Mouse (Mus musculus) limb, embryonic 11.5 days (tissue): ENCODE measurements around the gene Mbtps1. TPM values are rescaled to one million over a fixed set of nuclear protein-coding genes. Genes with fewer than 3 reads are reported as not detected.

Source experiments
- ATAC-seq: fragments of 200-750 bp; cut with Nextera tagmentation; 2 replicates; pipeline ENCODE4 v1.8.0; 2017; ENCODE audit warnings: low read depth; ENCODE audit not compliant: insufficient number of reproducible peaks, low FRiP score, low TSS enrichment
- DNase-seq: peaks from one replicate; pipeline ENCODE4 v3.0.0-alpha.2; 2015; ENCODE audit warnings: low spot score
- H3K27ac ChIP-seq: fragments of 300-500 bp; sonication (generic); replicated peaks from 2 replicates; pipeline ENCODE4 v1.5.1; 2014; ENCODE audit warnings: low read depth, mild to moderate bottlenecking, low read length
- H3K27me3 ChIP-seq: fragments of 300-500 bp; sonication (generic); 2 replicates; pipeline ENCODE4 v1.6.1; 2014; ENCODE audit warnings: mild to moderate bottlenecking, low read length, mixed read lengths; ENCODE audit not compliant: control insufficient read depth, insufficient read depth
- H3K36me3 ChIP-seq: fragments of 300-500 bp; sonication (generic); 2 replicates; pipeline ENCODE4 v1.6.1; 2014; ENCODE audit warnings: mild to moderate bottlenecking, low read length, moderate library complexity, mixed read lengths; ENCODE audit not compliant: control insufficient read depth, insufficient read depth
- H3K4me1 ChIP-seq: fragments of 300-500 bp; sonication (generic); 2 replicates; pipeline ENCODE4 v1.6.1; 2014; ENCODE audit warnings: low read length, mixed read lengths; ENCODE audit not compliant: control insufficient read depth, insufficient read depth
- H3K4me2 ChIP-seq: fragments of 300-500 bp; sonication (generic); 2 replicates; pipeline ENCODE4 v1.6.1; 2014; ENCODE audit warnings: low read depth, mild to moderate bottlenecking, moderate library complexity; ENCODE audit not compliant: severe bottlenecking
- H3K4me3 ChIP-seq: fragments of 300-500 bp; sonication (generic); 2 replicates; pipeline ENCODE4 v1.5.1; 2014; ENCODE audit warnings: low read depth, low read length
- H3K9ac ChIP-seq: fragments of 300-500 bp; sonication (generic); 2 replicates; pipeline ENCODE4 v1.6.1; 2014; ENCODE audit warnings: mild to moderate bottlenecking, low read length
- H3K9me3 ChIP-seq: fragments of 300-500 bp; sonication (generic); 2 replicates; pipeline ENCODE4 v1.6.1; 2016; ENCODE audit warnings: low read length; ENCODE audit not compliant: control insufficient read depth
- WGBS: fragments of 180-500 bp; shearing (Covaris S2); extraction: QIAGEN DNeasy Blood & Tissue Kit; methylation state at CpG from one replicate; pipeline ENCODE4 v1.1.7; 2014; 5-methylcytosine and 5-hydroxymethylcytosine counted together
- polyA plus RNA-seq: library from polyadenylated mRNA; unstranded; fragments of >200 nt; fragmentation: Nextera tagmentation; extraction: Ambion mirVana; gene quantifications from 2 replicates; pipeline ENCODE4 v1.2.1, GENCODE M21; 2014

Gene Mbtps1
- polyA plus RNA-seq, 1 experiment from 2014 or later: 116 TPM

DNA sequence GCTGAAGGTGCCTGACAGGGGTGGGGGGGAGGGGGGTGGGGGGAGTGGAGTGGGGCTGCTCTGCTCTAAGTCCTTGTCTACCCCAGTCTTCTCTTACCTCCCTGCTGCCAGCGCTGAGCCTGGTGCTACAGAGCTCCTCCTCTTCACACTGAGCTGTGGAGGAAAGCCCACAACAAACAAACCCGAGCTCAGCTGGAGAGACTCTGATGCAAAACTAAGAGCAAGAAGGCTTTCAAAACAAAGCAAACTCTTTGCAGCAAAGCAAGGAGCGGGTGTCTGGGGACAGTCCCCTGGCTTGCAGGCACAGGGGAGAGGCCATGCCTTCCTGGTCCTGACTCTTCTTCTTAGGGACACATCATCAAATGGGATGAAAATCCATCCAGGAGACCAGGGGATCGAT lies 11.3 kb upstream of the Mbtps1 start:
- Histone ChIP-seq H3K27ac (no peak overlapping the region), H3K36me3 (no peaks in the 10 kb centered on the region; the same call in 1 of the 2 replicates), H3K4me3 (no peak overlapping the region), H3K9ac (no peak overlapping the region), H3K9me3 (no peaks in the 10 kb centered on the region), H3K4me2 (no peak overlapping the region), H3K27me3 (peaks cover 2% of the 10 kb centered on the region), H3K4me1 (no peaks in the 10 kb centered on the region)
- WGBS: 36% methylated on average over 4 of the region's 4 CpGs
- ATAC-seq (no peak), DNase-seq (no peak)

- ATAC-seq: no peak
- Histone ChIP-seq H3K4me1 (no peaks in the 10 kb centered on the region), H3K27ac (no peak overlapping the region), H3K36me3 (no peaks in the 10 kb centered on the region; the same call in 1 of the 2 replicates), H3K27me3 (peaks cover under 1% of the 10 kb centered on the region), H3K9me3 (no peaks in the 10 kb centered on the region), H3K4me3 (no peak overlapping the region), H3K9ac (no peak overlapping the region), H3K4me2 (no peak overlapping the region)
- 58% methylated on average over 7 of the region's 7 CpGs for WGBS
- DNase-seq: no peak
These were observed 10.4 kb upstream of the Mbtps1 start for GRCm38 (mm10) chr8:119568951-119569350.

DNA sequence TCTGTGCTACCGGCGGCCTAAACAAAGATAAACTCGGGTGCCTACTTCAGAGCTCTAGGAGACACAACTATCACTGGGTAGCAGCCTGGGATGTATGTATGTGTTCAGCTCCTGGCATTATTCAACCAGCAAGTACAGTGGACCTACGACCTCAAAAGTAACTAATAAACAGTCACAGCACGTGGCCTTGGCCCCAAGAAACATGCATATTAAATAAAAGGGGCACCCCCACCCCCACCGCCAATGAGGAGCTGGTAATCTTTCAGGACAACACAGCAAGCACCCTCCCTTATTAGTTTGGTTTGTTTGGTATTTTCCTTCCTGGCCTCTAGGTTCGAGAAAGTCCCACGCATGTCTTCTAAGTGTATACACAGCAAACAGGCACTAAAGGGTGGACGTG lies 9.7 kb upstream of the Mbtps1 start:
- ATAC-seq (no peak), DNase-seq (no peak)
- Histone ChIP-seq H3K4me3 (no peak overlapping the region), H3K27ac (no peak overlapping the region), H3K9me3 (no peaks in the 10 kb centered on the region), H3K4me2 (no peak overlapping the region), H3K27me3 (no peaks in the 10 kb centered on the region; the same call in 1 of the 2 replicates), H3K9ac (no peak overlapping the region), H3K36me3 (no peaks in the 10 kb centered on the region; the same call in 1 of the 2 replicates), H3K4me1 (no peaks in the 10 kb centered on the region)
- WGBS: 86% methylated on average over 9 of the region's 9 CpGs

- no peaks in the 10 kb centered on the region; the same call in 1 of the 2 replicates for H3K27me3 ChIP-seq
- no peak overlapping the region for H3K4me3 ChIP-seq
- H3K4me2 ChIP-seq: no peak overlapping the region
- H3K4me1 ChIP-seq: no peaks in the 10 kb centered on the region
- no peak overlapping the region for H3K9ac ChIP-seq
- ATAC-seq (no peak), DNase-seq (no peak)
- H3K36me3 ChIP-seq: no peaks in the 10 kb centered on the region; the same call in 1 of the 2 replicates
- WGBS: 89% methylated on average over 11 of the region's 11 CpGs
- no peak overlapping the region for H3K27ac ChIP-seq
- H3K9me3 ChIP-seq: no peaks in the 10 kb centered on the region
These were observed 7.8 kb upstream of the Mbtps1 start for GRCm38 (mm10) chr8:119566367-119566766.

- no peak overlapping the region for H3K27ac ChIP-seq
- H3K36me3 ChIP-seq: no peaks in the 10 kb centered on the region; the same call in 1 of the 2 replicates
- no peak for ATAC-seq
- no peak overlapping the region for H3K9ac ChIP-seq
- no peaks in the 10 kb centered on the region for H3K27me3 ChIP-seq
- H3K4me3 ChIP-seq: no peak overlapping the region
- H3K4me1 ChIP-seq: no peaks in the 10 kb centered on the region
- no peaks in the 10 kb centered on the region for H3K9me3 ChIP-seq
- no peak overlapping the region for H3K4me2 ChIP-seq
- no peak for DNase-seq
- WGBS: 96% methylated on average over 14 of the region's 14 CpGs
These were observed 5.3 kb upstream of the Mbtps1 start for GRCm38 (mm10) chr8:119563849-119564251.

DNA sequence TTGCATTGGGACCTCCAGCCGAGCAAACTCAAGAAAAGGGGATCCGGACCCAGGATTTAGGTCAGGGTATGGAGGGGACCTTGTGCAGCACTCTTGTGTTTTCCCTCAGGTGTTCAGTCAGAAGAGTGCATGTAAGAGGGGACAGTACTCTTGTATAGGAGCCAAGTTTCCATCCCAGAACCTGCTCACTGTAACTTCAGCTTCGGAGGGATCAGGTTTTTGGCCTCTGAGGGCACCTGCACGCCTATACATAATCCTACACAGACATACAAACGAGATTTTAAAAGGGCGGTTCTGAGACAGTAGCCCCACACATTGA lies 826 bp upstream of the Mbtps1 start:
- no peaks in the 10 kb centered on the region for H3K9me3 ChIP-seq
- peaks cover 3% of the 10 kb centered on the region; the same call in 1 of the 2 replicates for H3K4me1 ChIP-seq
- H3K27me3 ChIP-seq: no peaks in the 10 kb centered on the region
- DNase-seq: no peak
- H3K36me3 ChIP-seq: no peaks in the 10 kb centered on the region
- 89% methylated on average over 6 of the region's 6 CpGs for WGBS
- H3K4me3 ChIP-seq: 0 out of 2 replicates have a peak overlapping the region, but pooled peaks have one; percentile 72
- no peak overlapping the region for H3K9ac ChIP-seq
- H3K4me2 ChIP-seq: peak overlapping the region; percentile 87
- no peak for ATAC-seq
- no peak overlapping the region for H3K27ac ChIP-seq

DNA sequence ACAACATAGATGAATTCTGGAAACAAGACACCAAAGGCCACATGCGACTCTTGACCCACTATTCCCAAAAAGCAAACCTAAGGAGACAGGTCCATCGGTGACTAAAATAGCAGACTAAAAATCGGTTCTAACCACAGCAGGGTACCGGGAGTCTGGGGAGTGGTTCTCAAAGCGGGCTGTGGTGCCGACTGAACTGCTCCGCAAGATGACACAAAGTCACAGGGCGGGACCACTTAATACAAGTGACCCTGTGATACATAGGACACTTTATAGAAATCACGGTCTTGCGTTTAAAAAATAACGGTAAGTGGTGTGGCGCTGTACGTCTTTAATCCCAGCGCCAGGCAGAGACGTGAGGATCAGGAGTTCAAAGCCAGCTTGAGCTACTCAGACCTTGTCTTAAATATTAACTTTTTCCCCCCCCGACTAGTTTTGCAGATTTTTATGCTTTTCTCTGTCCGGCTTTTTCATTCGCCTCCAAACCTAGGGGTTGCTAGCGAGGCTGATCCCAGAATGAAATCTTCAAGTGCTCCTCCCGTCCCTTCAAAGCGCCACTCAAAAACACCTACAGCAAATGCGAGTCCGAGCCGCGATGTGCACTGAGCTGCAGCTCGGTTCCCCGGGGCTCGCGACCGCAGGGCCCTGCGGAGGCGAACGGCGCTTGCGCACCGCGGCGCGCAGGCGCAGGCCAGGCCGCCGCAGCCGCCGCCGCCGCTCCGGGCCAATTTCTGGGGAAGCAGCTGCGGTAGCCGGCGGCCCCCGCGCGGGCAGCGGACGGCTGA lies 523 bp downstream of the Mbtps1 start:
- H3K4me3 ChIP-seq: peak overlapping the region; percentile 72
- peak overlapping the region; percentile 87 for H3K4me2 ChIP-seq
- peak overlapping the region; percentile 76 for H3K27ac ChIP-seq
- H3K9ac ChIP-seq: peak overlapping the region; percentile 88
- no peaks in the 10 kb centered on the region for H3K36me3 ChIP-seq
- WGBS: 2% methylated on average over 55 of the region's 55 CpGs
- no peaks in the 10 kb centered on the region for H3K27me3 ChIP-seq
- ATAC-seq (peak; percentile 86), DNase-seq (peak; percentile 85)
- H3K4me1 ChIP-seq: peaks cover 3% of the 10 kb centered on the region; the same call in 1 of the 2 replicates
- H3K9me3 ChIP-seq: no peaks in the 10 kb centered on the region

DNA sequence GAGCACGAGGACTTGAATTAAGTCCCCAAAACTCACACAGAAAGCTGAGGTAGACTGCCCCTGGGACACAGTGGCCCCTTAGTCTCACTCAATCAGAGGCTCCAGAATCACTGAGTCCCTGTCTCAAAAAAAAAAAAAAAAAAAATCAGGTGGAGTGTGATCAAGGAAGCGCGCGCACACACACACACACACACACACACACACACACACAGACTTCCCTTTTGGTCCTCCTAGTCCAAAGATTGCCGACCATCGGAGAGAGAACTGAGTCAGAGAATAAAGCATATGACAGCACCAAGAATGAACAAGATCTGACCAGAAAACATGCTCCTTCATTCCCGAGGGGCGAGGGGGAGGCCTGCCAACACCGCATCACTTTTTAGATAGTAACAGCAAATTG lies 1.4 kb downstream of the Mbtps1 start:
- Histone ChIP-seq H3K36me3 (no peaks in the 10 kb centered on the region), H3K9me3 (no peaks in the 10 kb centered on the region), H3K27ac (no peak overlapping the region), H3K4me2 (peak overlapping the region; percentile 87; the same call in 1 of the 2 replicates), H3K27me3 (no peaks in the 10 kb centered on the region), H3K9ac (no peak overlapping the region), H3K4me1 (peaks cover 3% of the 10 kb centered on the region; the same call in 1 of the 2 replicates), H3K4me3 (peak overlapping the region; percentile 72)
- ATAC-seq (no peak), DNase-seq (no peak)
- WGBS: 83% methylated on average over 9 of the region's 9 CpGs
